Mouse (Mus musculus) kidney, adult 2 months (tissue): ENCODE measurements around the gene Scfd2. TPM values are rescaled to one million over a fixed set of nuclear protein-coding genes. Genes with fewer than 3 reads are reported as not detected.
A peak's percentile ranks its signal among the peaks of the same experiment; 100 is the strongest.

ENCODE experiments used
- DNase-seq: peaks from one replicate; pipeline ENCODE4 v3.0.0; 2021
- H3K27ac ChIP-seq: fragments of 200-500 bp; 2 replicates; pipeline ENCODE4 v1.5.1; 2012; ENCODE audit warnings: low read depth, low read length, control low read depth, inconsistent platforms; ENCODE audit not compliant: insufficient read depth
- H3K27me3 ChIP-seq: fragments of 200-500 bp; replicated peaks from 2 replicates; pipeline ENCODE4 v1.6.1; 2012; ENCODE audit warnings: mild to moderate bottlenecking, moderate library complexity, low read length, inconsistent platforms; ENCODE audit not compliant: control insufficient read depth, insufficient read depth
- H3K36me3 ChIP-seq: fragments of 200-500 bp; 2 replicates; pipeline ENCODE4 v1.6.1; 2012; ENCODE audit warnings: mild to moderate bottlenecking, moderate library complexity, low read length, inconsistent platforms; ENCODE audit not compliant: control insufficient read depth, insufficient read depth
- H3K4me1 ChIP-seq: fragments of 200-500 bp; 2 replicates; pipeline ENCODE4 v1.6.1; 2011; ENCODE audit warnings: low read length; ENCODE audit not compliant: control insufficient read depth, insufficient read depth
- H3K4me3 ChIP-seq: fragments of 200-500 bp; 2 replicates; pipeline ENCODE4 v1.5.1; 2011; ENCODE audit warnings: mild to moderate bottlenecking, low read depth, low read length, control low read depth; ENCODE audit not compliant: insufficient read depth
- CTCF ChIP-seq: fragments of 200-500 bp; conservative IDR thresholded peaks from 2 replicates; pipeline ENCODE4 v1.5.1; 2011; ENCODE audit warnings: low read depth, mild to moderate bottlenecking, control low read depth, low read length, moderate library complexity, mixed read lengths; ENCODE audit not compliant: insufficient read depth, insufficient read length
- POLR2A ChIP-seq: fragments of 200-500 bp; IDR thresholded peaks from one replicate; pipeline ENCODE4 v1.6.1; 2011; ENCODE audit warnings: low read depth, low read length, control low read depth
- WGBS: fragments of 180-500 bp; shearing (Covaris S2); methylation state at CpG from one replicate; pipeline ENCODE4 v1.1.7; 2018; 5-methylcytosine and 5-hydroxymethylcytosine counted together
- polyA plus RNA-seq: library from polyadenylated mRNA; depleted of rRNA; stranded (reverse); fragments of >200 nt; gene quantifications from 2 replicates; pipeline ENCODE4 v1.2.3, GENCODE M21; 2012

Gene Scfd2
- polyA plus RNA-seq, 1 experiment: 16.1 TPM

DNA sequence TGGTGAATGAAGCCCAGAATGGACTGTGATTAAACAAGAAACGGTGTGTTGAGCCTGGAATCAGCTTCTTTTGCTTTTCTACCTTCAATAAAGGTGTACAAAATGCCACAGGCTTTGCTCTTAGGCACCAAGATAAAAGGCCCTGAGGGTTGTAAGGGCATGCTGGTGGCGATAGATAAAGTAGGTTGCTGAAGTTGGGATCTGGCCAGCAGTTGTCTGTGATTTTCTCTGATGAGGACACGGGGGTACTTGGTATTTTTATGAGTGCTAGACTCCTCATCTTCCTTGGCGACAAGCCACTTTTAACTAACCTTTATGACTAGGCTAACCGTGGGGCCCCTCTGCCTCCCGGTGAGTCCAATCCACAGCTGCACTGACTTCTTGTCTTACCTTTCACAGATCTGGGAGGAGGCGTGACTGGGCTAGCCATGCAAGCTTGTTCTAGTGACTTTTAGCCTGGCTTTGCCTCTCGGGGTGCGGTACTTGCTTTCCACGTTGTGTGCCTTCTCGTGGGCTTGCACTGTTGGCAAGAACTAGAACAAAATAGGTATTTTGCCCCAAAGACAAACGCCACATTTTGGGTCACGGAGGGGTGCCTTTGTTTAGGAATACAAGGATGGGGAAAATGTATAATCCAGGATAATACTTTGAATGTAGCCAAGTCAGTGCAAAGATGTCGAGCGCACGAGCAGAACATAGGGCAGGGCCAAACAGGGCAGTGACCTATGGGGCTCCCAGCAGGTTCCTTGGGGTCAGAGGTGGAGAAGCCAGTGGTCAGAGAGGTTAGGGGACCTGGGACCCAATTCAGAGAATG is 337.3 kb downstream of the Scfd2 start:
- H3K36me3 ChIP-seq: no peaks in the 10 kb centered on the region; the same call in 1 of the 2 replicates
- WGBS: 31% methylated on average over 16 of the region's 16 CpGs
- TF ChIP-seq POLR2A (no peak), CTCF (no peak)
- H3K4me3 ChIP-seq: peak overlapping the region; percentile 98
- H3K27ac ChIP-seq: 0 out of 2 replicates have a peak overlapping the region, but pooled peaks have one; percentile 27
- DNase-seq: peak; percentile 23
- H3K27me3 ChIP-seq: no peaks in the 10 kb centered on the region
- H3K4me1 ChIP-seq: peaks cover 10% of the 10 kb centered on the region

DNA sequence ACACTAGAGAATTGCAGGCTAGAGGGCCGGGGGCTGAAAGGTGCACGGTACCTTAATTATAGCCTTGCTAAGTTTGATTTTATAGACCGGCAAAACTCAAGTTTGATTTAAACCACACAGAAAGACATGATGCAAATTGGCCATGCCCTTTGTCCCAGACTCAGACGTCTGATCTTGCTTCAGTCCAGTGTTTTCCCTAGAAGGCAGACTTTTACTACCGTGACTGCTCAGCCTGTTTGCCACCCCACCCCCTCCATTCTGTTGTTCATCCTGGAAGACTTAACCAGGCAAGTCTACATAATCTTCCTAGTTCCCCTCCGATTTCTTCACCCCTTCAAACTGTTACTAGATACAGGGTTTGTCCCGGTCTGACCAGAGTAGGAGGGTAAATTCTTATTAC is 337.9 kb downstream of the Scfd2 start:
- Histone ChIP-seq H3K27ac (no peak overlapping the region), H3K27me3 (no peaks in the 10 kb centered on the region), H3K36me3 (no peaks in the 10 kb centered on the region), H3K4me1 (peaks cover 10% of the 10 kb centered on the region), H3K4me3 (no peak overlapping the region)
- peak; percentile 55 for DNase-seq
- TF ChIP-seq POLR2A: no peak
- no peak for TF ChIP-seq CTCF
- 44% methylated on average over 7 of the region's 7 CpGs for WGBS

DNA sequence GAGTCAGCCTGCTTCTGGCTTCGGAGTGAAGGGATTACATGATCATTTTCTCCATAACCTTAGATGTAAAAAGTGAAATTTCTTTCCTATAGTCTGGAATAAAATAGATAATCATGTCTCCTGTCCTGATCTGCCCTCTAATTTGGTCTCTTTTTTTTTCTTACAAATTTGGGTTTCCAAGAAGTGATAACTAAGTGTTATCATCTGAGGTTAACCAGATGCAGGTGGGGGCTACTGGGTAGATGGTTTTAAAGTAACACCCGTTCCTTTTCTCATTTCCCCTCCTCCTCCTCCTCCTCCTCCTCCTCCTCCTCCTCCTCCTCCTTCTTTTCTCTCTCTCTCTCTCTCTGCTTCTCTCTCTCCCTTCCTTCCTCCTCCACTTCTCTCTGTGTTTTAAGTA is 338.6 kb downstream of the Scfd2 start:
- no peak for DNase-seq
- Histone ChIP-seq H3K4me1 (peaks cover 10% of the 10 kb centered on the region), H3K36me3 (no peaks in the 10 kb centered on the region), H3K27me3 (no peaks in the 10 kb centered on the region), H3K27ac (no peak overlapping the region), H3K4me3 (no peak overlapping the region)
- no peak for TF ChIP-seq POLR2A
- TF ChIP-seq CTCF: no peak
- 69% methylated on average over 2 of the region's 2 CpGs for WGBS

DNA sequence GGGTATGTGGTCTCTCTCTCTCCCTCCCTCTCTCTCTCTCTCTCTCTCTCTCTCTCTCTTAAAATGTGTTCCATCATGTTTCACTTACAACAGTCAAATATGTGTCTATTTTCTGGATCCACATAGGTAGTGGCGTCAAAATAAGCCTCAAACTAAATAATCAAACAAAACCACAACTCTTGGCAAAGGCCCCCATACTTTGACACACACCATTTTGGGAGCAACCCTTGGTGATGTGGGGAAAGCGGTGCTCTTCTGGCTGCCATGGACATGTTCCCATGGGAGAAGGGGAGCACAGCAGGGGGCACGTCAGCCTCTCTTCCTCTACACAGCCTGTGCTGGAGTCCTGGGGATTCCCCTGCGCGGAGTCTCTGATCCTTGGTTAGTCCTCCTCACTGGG is 340.6 kb downstream of the Scfd2 start:
- TF ChIP-seq CTCF (no peak), POLR2A (no peak)
- 96% methylated on average over 5 of the region's 5 CpGs for WGBS
- Histone ChIP-seq H3K4me3 (no peak overlapping the region), H3K36me3 (no peaks in the 10 kb centered on the region), H3K27me3 (no peaks in the 10 kb centered on the region), H3K4me1 (peaks cover 6% of the 10 kb centered on the region), H3K27ac (no peak overlapping the region)
- no peak for DNase-seq

DNA sequence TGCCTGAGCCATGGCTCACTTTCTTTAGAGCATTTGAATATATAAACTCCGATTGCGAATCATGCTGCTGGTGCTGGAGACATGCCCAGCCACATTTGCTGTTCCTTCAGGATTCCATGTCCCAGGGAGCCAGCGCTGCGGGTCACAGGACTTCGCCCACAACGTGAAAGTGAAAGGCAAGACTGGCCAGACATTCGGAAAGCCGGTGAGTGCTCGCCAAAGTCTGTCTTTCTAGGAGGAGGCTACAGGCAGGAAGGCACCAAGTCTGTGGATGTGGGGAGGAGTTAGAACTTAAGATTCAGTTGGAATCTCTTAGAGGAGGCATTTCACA is 341.4 kb downstream of the Scfd2 start:
- 11% methylated on average over 9 of the region's 9 CpGs for WGBS
- TF ChIP-seq POLR2A: no peak
- TF ChIP-seq CTCF: no peak
- no peaks in the 10 kb centered on the region for H3K36me3 ChIP-seq
- no peak overlapping the region; the same call in 1 of the 2 replicates for H3K27ac ChIP-seq
- DNase-seq: peak; percentile 76
- H3K4me1 ChIP-seq: peaks cover 6% of the 10 kb centered on the region
- peak overlapping the region; percentile 33 for H3K4me3 ChIP-seq
- H3K27me3 ChIP-seq: no peaks in the 10 kb centered on the region

DNA sequence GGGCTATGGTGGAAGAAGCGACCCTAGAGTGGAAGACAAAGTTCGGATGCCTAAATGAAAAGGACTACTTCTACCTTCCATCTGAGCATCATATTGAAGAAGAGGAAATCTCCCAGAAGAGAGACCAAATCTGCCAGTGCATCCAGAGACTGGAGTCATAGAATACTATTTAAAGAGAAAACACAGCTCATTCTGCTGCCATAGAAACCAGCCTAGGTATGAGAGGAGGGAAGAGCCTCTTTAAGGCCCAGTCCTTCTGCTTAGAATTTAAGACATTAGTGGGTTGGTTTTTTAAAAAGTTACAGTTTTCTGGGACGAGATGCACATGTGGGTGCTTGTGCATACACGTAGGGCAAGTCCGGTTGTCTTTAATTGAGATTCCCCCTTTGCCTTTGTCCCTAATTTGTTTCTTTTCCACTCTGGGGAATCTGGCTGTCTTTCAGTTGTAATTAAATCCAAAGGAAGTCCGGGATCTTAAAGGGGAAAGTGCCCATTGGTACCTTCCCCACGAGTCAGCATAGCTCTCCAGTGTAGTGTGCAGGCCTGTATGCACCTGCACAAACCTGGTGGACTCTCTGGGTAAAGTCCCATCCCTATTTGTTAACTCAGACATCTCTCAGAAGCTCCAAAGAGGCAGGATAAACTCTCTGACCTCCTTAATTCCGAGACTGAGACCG is 341.9 kb downstream of the Scfd2 start:
- TF ChIP-seq POLR2A (no peak), CTCF (no peak)
- DNase-seq: no peak
- 41% methylated on average over 9 of the region's 9 CpGs for WGBS

DNA sequence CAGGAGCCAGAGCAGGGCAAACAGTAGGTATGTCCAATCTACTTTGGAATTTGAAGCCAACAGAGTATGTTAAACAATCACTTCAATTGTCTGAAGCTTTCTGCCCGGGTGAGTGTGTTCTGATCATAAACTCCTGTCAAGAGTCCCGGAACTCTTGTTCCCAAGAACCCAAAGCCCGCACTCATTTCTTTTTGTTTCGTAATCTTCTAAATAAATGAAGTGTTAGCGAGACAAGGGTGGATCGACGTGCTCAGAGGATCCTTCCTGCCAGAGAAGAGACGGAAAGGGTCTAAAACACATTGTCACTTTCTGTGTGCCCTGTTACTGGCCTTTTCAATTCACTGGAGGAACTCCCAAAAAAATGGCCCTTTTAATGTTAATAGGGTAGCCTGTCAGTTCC is 342.7 kb downstream of the Scfd2 start:
- TF ChIP-seq POLR2A (no peak), CTCF (no peak)
- Histone ChIP-seq H3K36me3 (no peaks in the 10 kb centered on the region), H3K27me3 (no peaks in the 10 kb centered on the region), H3K27ac (no peak overlapping the region), H3K4me3 (no peak overlapping the region), H3K4me1 (no peaks in the 10 kb centered on the region; the same call in 1 of the 2 replicates)
- WGBS: 94% methylated on average over 8 of the region's 8 CpGs
- DNase-seq: no peak

More for the DNA sequence above, 341.9 kb downstream of the Scfd2 start:
- Histone ChIP-seq H3K4me3 (peak overlapping the region; percentile 33), H3K4me1 (peaks cover 4% of the 10 kb centered on the region), H3K36me3 (no peaks in the 10 kb centered on the region), H3K27ac (no peak overlapping the region), H3K27me3 (no peaks in the 10 kb centered on the region)
